Mouse (Mus musculus) large intestine, adult 2 months (tissue): ENCODE data around the gene Krtap19-1. TPM values are rescaled to one million over a fixed set of nuclear protein-coding genes. Genes with fewer than 3 reads are reported as not detected.

Experiments
- DNase-seq: peaks from one replicate; pipeline ENCODE4 v3.0.0-alpha.2; 2012; ENCODE audit warnings: low read depth, low spot score
- WGBS: fragments of 180-500 bp; shearing (Covaris S2); methylation state at CpG from one replicate; pipeline ENCODE4 v1.1.7; 2018; 5-methylcytosine and 5-hydroxymethylcytosine counted together
- polyA plus RNA-seq: library from polyadenylated mRNA; depleted of rRNA; stranded (reverse); fragments of >200 nt; gene quantifications from 2 replicates; pipeline ENCODE4 v1.2.3, GENCODE M21; 2012; rRNA removed

Gene Krtap19-1
- not detected in 2 replicates for polyA plus RNA-seq

DNA sequence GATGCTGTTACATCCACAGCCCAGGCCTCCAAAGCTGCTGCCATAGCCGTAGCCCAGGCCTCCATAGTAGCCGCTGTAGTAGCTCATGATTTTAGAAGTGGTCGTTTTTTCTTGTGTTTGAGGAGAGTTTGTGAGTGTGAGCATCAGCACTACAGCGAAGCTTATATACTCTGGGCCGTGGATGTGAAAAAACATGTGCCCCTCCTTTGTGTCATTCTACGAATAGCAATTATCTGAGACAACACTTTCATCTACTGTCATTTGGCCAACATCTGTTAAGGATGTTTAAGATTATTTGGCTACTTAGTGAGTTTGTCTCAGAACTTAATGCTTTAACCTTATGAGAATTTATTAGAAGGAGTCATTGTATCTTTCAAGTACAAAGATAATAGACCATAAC, at the start of gene Krtap19-1:
TSS of gene Krtap19-1 (minus strand) at position 101 of the 400 bp plus-strand sequence.
- WGBS = 88% methylated on average over 6 of the region's 6 CpGs
- no peak for DNase-seq

DNA sequence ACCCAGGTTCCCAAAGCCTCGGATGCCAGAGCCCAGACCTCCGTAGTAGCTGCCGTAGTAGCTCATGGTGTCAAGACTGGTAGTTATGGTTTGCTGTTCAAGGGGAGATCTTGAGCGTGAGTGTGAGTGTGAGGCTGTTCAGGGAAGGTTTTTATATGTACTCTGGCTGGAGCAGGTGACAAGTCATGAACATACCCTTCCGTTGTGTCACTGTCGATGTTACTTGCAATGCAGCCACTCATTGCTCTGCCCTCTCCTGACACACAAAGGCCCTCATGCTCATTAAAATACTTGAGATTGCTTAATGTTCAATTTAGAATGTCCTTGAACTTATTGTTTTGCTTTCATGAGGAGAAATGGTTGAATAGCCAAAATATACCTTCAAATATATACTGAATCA, 27.1 kb upstream of the Krtap19-1 start, which contains the start of gene Krtap19-5:
TSS of gene Krtap19-5 (minus strand) at position 101 of the 400 bp plus-strand sequence.
- no peak for DNase-seq
- 88% methylated on average over 6 of the region's 6 CpGs for WGBS

DNA sequence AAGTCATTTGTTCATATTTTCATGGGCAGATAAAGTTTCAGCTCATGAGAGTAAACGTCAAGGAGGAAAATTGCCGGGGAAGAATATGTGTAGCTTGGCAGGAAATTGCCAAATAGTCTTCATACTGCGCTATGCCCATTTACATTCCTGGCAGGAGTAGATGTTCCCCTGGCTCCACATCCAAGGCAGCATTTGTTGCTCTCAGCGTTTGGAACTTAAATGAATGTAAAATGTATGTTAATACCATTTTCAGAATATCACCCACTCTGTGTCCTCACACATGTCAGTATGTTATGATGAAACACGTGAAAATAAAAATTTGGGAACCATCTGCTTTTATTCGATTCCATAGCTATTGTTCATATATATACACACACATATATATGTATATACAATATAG, 17.7 kb upstream of the Krtap19-1 start:
- WGBS = 76% methylated on average over 6 of the region's 6 CpGs
- DNase-seq = no peak

DNA sequence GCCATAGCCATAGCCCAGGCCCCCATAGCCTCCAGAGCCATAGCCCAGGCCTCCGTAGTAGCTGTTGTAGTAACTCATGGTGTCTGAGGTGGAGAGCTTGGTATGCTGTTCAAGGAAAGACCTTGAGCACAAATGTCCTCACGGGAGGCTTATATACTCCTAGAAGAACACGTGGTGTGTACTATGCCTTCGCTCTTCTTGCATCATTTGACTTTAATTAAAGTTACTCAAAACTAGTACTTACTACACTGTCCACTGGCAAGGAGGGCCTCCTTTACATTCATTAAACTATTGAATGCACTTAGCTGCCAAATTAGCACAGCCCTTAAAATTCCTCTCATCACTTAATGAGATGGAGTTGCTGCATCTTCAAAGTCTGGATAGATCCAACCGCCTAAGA, 15.8 kb upstream of the Krtap19-1 start, which contains the start of gene Krtap19-4:
TSS of gene Krtap19-4 (minus strand) at position 101 of the 400 bp plus-strand sequence.
- 89% methylated on average over 5 of the region's 5 CpGs for WGBS
- no peak for DNase-seq

DNA sequence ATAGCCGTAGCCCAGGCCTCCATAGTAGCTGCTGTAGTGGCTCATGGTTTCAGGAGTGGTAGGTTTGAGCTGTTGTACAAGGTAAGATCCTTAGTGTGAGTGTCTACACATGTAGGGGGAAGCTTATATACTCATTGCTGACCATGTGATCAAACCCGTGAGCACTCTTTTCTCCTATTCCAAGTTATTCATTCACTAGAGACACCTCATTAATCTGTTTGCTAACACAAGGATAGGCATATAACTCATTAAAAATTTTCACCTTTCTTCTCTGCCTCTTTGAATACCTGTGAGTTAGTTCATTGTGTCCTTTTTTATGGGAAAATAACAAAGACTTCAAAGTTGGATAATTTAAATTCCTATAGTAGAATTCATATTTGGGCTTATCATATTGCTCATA, 8.7 kb upstream of the Krtap19-1 start, which contains the start of gene Krtap19-3:
TSS of gene Krtap19-3 (minus strand) at position 101 of the 400 bp plus-strand sequence.
- DNase-seq = no peak
- WGBS = 66% methylated on average over 2 of the region's 2 CpGs

DNA sequence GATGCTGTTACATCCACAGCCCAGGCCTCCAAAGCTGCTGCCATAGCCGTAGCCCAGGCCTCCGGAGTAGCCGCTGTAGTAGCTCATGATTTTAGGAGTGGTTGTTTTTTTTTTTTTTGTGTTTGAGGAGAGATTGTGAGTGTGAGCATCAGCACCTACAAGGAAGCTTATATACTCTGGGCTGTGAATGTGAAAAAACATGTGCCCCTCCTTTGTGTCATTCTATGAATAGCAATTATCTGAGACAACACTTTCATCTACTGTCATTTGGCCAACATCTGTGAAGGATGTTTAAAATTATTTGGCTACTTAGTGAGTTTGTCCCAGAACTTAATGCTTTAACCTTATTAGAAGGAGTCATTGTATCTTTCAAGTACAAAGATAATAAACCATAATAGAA, 5.0 kb upstream of the Krtap19-1 start, which contains the start of gene Krtap19-2:
TSS of gene Krtap19-2 (minus strand) at position 101 of the 400 bp plus-strand sequence.
- DNase-seq = no peak
- 91% methylated on average over 3 of the region's 3 CpGs for WGBS

DNA sequence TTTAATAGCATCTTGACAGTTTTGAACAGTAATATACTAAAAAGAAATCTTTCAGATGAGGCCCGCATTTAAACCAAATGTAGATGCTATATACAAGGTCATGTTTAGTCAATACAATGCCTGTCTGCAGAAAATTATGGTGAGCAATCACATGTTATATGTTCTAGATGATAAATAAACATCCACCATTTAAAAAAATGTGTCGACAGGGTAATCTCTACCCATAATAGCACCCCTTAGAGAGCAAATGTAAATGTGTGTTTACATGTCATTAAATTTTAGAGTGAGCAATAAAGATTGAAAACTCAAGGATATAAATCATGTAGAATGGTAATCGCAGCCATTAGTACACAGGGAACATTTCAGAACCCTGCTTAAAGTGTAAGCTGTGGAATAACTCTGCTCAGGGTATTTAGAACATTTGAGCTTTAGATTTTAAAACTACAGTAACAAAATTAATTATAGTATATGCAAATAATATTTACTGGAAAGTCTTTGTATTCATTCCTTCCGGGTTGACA, 4.3 kb downstream of the Krtap19-1 start:
- DNase-seq = no peak
- WGBS = 45% methylated on average over 4 of the region's 4 CpGs

DNA sequence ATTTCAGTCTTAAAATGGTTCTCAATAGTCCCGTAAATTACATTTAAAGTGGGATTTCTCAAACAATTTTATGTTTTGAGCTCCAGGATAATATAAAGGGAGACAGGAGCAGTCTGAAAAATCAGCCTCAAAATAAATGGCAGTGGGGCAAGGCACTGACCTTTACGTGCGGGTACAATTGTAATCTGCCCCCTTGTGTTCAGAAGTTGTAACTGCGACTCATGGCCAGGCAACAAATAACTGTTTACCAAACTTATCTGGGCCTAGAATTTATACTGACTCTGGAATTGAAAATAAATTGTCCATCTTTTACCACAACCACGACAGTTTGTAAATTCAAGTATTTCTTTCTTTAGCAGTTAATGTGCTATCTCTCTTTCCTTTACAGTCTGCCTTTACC, 17.8 kb downstream of the Krtap19-1 start:
- WGBS = 15% methylated on average over 5 of the region's 5 CpGs
- no peak for DNase-seq

DNA sequence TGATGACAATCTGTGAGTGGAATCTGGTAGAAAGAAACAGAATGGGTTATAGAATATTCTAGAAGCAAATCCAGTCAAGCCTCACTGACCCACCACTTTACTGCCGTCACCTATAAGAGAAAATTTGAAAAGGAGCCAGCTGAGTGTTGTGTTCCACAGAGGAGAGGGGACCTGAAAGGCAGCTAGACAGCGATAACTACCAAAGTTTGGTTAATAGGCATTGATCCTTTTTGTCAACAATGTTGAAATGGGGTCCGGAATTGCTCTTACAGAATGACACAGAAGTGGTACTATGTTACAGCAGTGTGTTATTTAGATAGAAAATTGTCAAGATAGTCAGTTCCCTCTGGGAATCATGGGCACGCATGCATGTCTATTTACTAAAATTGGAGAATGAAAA, 20.7 kb downstream of the Krtap19-1 start:
- DNase-seq = no peak
- 83% methylated on average over 4 of the region's 4 CpGs for WGBS

DNA sequence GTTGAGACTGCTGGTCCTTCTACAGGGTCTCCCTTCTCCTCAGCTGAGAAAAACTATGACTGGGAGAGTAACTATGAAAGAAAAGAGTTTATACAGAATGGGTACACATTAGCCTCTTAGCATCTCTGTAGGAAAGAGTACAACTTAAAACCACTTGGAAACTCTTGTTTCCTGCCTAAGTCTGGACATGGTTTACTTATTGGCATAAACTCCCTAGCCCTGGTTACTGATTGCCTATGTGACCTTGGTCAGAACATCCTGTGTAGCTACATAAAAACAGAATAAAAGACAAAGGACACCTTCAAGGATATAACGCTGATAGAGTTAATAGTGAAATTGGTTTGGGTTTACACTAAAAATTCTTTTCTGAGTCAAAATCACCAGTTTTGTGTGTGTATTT, 21.8 kb downstream of the Krtap19-1 start:
- WGBS = 51% methylated on average over 1 of the region's 1 CpGs
- no peak for DNase-seq

DNA sequence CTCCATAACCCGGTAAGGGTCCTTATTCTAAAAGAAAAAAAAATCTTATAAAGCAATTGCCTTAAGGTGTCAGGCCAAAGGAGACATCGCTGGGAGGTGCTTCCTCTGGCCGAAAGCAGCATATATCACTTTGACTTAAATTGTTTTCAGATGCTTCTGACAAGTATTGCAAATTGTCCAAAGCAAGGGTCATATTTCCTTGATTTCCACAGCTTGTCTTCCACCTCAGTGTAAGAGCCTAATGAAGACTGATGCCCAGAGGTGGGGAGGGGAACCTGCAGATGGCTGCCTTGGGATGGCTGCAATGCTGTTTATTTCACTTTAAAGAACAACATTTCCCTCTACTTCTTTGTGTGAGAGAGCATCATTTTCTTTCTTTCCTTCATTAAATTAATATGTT, 42.2 kb downstream of the Krtap19-1 start:
- 80% methylated on average over 3 of the region's 3 CpGs for WGBS
- DNase-seq = no peak

DNA sequence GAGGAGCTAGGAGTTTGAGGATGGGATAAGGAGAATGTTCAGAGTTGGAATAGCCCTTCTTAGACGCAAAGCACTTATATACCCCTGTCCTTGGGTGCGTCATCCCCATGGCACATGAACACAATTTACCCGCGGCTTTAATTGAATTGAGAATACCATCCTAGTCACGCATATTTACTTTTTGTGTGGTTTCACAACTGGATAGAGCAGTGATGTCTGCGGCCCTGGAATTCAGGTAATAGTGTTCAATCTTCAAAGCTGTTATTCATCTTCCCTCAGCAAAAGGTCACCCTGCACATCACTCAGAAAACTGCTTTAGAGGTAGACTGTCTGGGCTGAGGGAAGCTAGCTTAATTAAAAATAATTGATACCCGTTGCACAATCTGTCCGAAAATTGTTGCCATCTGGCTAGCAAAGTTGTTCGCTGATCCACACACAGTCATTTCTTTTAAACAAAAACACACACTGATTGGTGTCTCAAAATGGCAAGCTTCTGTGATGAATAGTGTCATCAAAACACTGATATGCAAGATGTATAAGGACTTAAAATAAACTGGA, 43.0 kb downstream of the Krtap19-1 start, which contains the start of gene Krtap14:
TSS of gene Krtap14 (minus strand) at position 51 of the 558 bp plus-strand sequence.
- DNase-seq = no peak
- WGBS = 89% methylated on average over 9 of the region's 9 CpGs

DNA sequence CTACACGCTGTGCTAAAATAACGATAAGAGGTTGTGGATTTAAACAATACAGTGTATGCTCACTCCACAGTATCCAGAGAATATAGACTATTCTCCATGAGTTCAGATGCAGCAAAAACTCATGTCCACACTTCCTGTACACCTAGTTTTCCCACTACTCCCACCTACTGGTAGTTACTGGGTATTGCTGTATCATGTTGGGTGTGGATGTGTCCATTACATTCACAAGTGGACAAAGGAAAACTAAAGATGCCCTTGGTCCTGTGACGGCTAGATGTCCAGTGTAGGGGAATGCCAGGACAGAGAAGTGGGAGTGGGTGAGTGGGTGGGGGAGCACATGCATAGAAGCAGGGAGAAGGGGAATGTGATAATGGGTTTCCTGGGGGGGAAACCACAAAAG, 45.5 kb downstream of the Krtap19-1 start:
- DNase-seq = peak; percentile 43
- 73% methylated on average over 3 of the region's 3 CpGs for WGBS

DNA sequence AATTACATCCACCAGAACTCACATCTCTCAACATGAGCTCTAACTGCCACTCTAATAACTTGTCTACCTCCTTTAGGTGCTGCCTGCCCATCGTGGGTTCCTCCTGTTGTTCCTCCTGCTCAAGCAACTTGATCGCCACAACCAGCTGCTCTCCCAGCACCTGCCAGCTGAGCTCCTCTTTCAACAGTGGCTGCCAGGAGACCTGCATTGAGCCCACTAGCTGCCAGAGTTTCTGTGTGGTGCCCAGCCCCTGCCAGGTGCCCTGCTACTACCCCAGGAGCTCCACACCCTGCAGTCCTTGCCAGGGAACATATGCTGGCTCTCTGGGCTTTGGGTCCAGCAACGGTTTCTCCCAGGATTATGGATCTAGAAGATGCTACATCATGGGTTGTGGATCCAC, 49.1 kb downstream of the Krtap19-1 start, which contains the start of gene Krtap15:
TSS of gene Krtap15 (plus strand) at position 150 of the 400 bp plus-strand sequence.
- WGBS = 68% methylated on average over 3 of the region's 3 CpGs
- DNase-seq = no peak

Other genes with a start within 250 kb of the Krtap19-1 start
- not detected in 2 replicates for gene 2310079G19Rik, start 241.7 kb downstream of the Krtap19-1 start, polyA plus RNA-seq
- not detected in 2 replicates for gene Krtap26-1, start 221.6 kb downstream of the Krtap19-1 start, polyA plus RNA-seq
- gene Krtap27-1, start 197.7 kb downstream of the Krtap19-1 start, polyA plus RNA-seq = not detected in 2 replicates
- not detected in 2 replicates for gene 2310061N02Rik, start 161.4 kb downstream of the Krtap19-1 start, polyA plus RNA-seq
- not detected in 2 replicates for gene Krtap13-1, start 140.5 kb downstream of the Krtap19-1 start, polyA plus RNA-seq
- not detected in 2 replicates for gene Krtap13, start 117.8 kb downstream of the Krtap19-1 start, polyA plus RNA-seq
- gene 2310034C09Rik, start 110.6 kb downstream of the Krtap19-1 start, polyA plus RNA-seq = not detected in 2 replicates
- not detected in 2 replicates for gene 2310057N15Rik, start 95.2 kb downstream of the Krtap19-1 start, polyA plus RNA-seq
- not detected in 2 replicates for gene Gm5965, start 91.5 kb downstream of the Krtap19-1 start, polyA plus RNA-seq
- gene Gm20741, start 57.2 kb downstream of the Krtap19-1 start, polyA plus RNA-seq = not detected in 2 replicates
- gene Krtap15, start 49.2 kb downstream of the Krtap19-1 start, polyA plus RNA-seq = not detected in 2 replicates
- not detected in 2 replicates for gene Krtap14, start 43.3 kb downstream of the Krtap19-1 start, polyA plus RNA-seq
- gene Krtap19-2, start 4.9 kb upstream of the Krtap19-1 start, polyA plus RNA-seq = not detected in 2 replicates
- not detected in 2 replicates for gene Krtap19-3, start 8.6 kb upstream of the Krtap19-1 start, polyA plus RNA-seq
- gene Krtap19-4, start 15.7 kb upstream of the Krtap19-1 start, polyA plus RNA-seq = not detected in 2 replicates
- not detected in 2 replicates for gene Krtap19-5, start 27.0 kb upstream of the Krtap19-1 start, polyA plus RNA-seq
- not detected in 2 replicates for gene Krtap19-9b, start 62.9 kb upstream of the Krtap19-1 start, polyA plus RNA-seq
- gene Krtap16-3, start 93.5 kb upstream of the Krtap19-1 start, polyA plus RNA-seq = not detected in 2 replicates
- gene Krtap22-2, start 141.3 kb upstream of the Krtap19-1 start, polyA plus RNA-seq = not detected in 2 replicates
- gene Gm10229, start 145.9 kb upstream of the Krtap19-1 start, polyA plus RNA-seq = not detected in 2 replicates
- not detected in 2 replicates for gene Krtap6-1, start 162.3 kb upstream of the Krtap19-1 start, polyA plus RNA-seq
- not detected in 2 replicates for gene Gm10228, start 172.1 kb upstream of the Krtap19-1 start, polyA plus RNA-seq
- gene Krtap6-5, start 178.5 kb upstream of the Krtap19-1 start, polyA plus RNA-seq = not detected in 2 replicates
- gene 1110025L11Rik, start 194.6 kb upstream of the Krtap19-1 start, polyA plus RNA-seq = not detected in 2 replicates
- not detected in 2 replicates for gene Krtap6-3, start 214.6 kb upstream of the Krtap19-1 start, polyA plus RNA-seq